Mouse (Mus musculus) heart, adult 10 weeks (tissue): ENCODE measurements around the gene Masp1. TPM values are rescaled to one million over a fixed set of nuclear protein-coding genes. Genes with fewer than 3 reads are reported as not detected.

Experiments
- polyA plus RNA-seq: library from polyadenylated mRNA; stranded (reverse); fragments of 350-450 nt; fragmentation: Illumina TruSeq; extraction: RNeasy Lipid Tissue Mini Kit (QIAGEN cat#74804); gene quantifications from one replicate; pipeline ENCODE4 v1.2.3, GENCODE M21; 2014; ENCODE audit warnings: low read depth, low replicate concordance

The Masp1 gene
- polyA plus RNA-seq, result 13.5 TPM

DNA sequence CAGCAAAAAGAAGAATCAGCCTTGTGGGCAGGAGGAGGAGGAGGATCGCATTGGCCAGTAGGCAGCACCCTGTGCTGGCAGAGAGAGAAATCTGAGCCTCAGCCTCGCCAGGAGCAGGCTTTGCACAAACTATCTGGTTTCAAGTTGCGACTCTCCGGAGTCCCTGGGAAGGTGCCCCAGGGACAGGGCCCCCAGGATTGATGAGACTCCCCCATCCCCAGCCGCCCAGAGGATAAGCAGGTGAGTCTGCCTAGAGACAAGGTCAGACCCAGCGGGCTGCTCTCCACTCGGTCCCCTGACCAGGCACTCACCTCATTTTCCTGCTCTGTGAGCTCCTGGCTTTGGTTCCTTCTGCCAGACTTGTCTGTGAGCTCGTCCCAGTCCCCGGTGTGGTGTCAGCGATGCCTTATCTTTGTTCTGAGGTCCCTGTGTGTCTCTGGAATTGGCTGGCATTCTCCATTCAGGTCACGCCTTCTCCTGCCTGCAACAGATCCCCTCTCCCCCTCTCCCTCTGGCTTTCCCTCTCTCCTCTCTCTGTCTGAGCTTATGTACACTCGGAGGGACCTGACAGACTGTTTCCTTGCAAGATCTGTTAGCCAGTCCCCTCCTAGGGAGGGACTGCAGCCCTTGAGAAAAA is at the start of gene Masp1, which contains the start of gene Rtp4:
Gene Masp1, minus strand, starts transcription at position 581 of the 637 bp plus-strand sequence.
Gene Rtp4, plus strand, starts transcription at position 57 of the 637 bp plus-strand sequence.

DNA sequence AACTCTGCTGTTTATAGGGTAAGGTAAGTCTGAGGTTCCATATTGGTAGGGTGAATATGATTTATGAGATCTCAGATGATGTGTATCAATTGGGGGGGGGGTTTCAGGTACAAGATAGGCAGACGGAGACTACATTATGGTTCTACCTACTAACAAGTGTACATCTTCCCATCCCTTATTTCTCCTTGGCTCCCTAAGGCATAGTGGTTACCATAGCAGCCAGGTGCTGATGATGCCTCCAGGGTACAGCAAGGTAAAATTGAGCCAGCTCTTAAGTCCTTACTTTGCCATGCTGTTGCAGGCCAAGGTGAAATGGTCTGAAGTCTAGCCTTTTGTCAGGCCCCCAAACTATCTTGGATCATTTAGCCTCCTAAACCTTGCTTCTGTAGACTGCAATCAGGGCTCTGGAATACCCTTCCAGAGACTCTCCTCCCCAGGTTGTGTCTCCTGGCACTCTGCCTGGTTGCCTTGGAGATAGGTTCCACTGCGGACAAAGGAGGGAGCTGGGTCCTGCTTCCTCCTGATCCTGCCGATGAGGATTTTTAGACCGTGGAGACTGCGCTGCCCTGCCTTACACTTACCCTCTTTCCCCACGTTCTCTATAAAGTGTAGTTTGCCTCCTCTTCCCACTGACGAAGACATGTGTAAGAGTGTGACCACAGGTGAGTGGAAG is 91.8 kb downstream of the Masp1 start, which contains the start of gene Rtp1:
Gene Rtp1, plus strand, starts transcription at position 487 of the 673 bp plus-strand sequence.

Other genes starting within 250 kb of the Masp1 start
- not detected for gene Rtp1, start 91.7 kb downstream of the Masp1 start, polyA plus RNA-seq
- 12.6 TPM for gene Rtp4, start 524 bp downstream of the Masp1 start, polyA plus RNA-seq